Mouse (Mus musculus) lung, postnatal 0 days (tissue): Measurements from ENCODE around the gene Nrxn2. TPM values are rescaled to one million over a fixed set of nuclear protein-coding genes. Genes with fewer than 3 reads are reported as not detected.

ENCODE experiments used
- ATAC-seq: fragments of 200-750 bp; cut with Nextera tagmentation; 2 replicates; pipeline ENCODE4 v1.8.0; 2017; ENCODE audit warnings: moderate library complexity
- DNase-seq: peaks from one replicate; pipeline ENCODE4 v3.0.0-alpha.2; 2016; ENCODE audit warnings: low spot score
- H3K27ac ChIP-seq: fragments of 300-500 bp; sonication (generic); 2 replicates; pipeline ENCODE4 v1.5.1; 2014; ENCODE audit warnings: antibody characterized with exemption, mild to moderate bottlenecking, low read length, mixed read lengths
- H3K27me3 ChIP-seq: fragments of 300-500 bp; sonication (generic); replicated peaks from 2 replicates; pipeline ENCODE4 v1.6.1; 2014; ENCODE audit warnings: low read length, mixed read lengths; ENCODE audit not compliant: insufficient read depth
- H3K36me3 ChIP-seq: fragments of 300-500 bp; sonication (generic); 2 replicates; pipeline ENCODE4 v1.6.1; 2014; ENCODE audit warnings: low read length, mixed read lengths; ENCODE audit not compliant: insufficient read depth
- H3K4me1 ChIP-seq: fragments of 300-500 bp; sonication (generic); 2 replicates; pipeline ENCODE4 v1.6.1; 2014; ENCODE audit warnings: antibody characterized with exemption, low read depth, low read length, mixed read lengths; ENCODE audit not compliant: insufficient read depth
- H3K4me2 ChIP-seq: fragments of 300-500 bp; sonication (generic); replicated peaks from 2 replicates; pipeline ENCODE4 v1.6.1; 2014; ENCODE audit warnings: low read depth, mild to moderate bottlenecking, low read length, moderate library complexity, mixed read lengths
- H3K4me3 ChIP-seq: fragments of 300-500 bp; sonication (generic); 2 replicates; pipeline ENCODE4 v1.5.1; 2014; ENCODE audit warnings: low read depth, low read length
- H3K9ac ChIP-seq: fragments of 300-500 bp; sonication (generic); replicated peaks from 2 replicates; pipeline ENCODE4 v1.6.1; 2014; ENCODE audit warnings: low read depth, mild to moderate bottlenecking
- H3K9me3 ChIP-seq: fragments of 300-500 bp; sonication (generic); 2 replicates; pipeline ENCODE4 v1.6.1; 2016; ENCODE audit warnings: low read length, mixed read lengths
- CTCF ChIP-seq: IDR thresholded peaks from 2 replicates; pipeline ENCODE4 v1.5.1; 2016; ENCODE audit warnings: antibody characterized with exemption, mild to moderate bottlenecking
- EP300 ChIP-seq: IDR thresholded peaks from 2 replicates; pipeline ENCODE4 v1.6.1; 2016; ENCODE audit warnings: antibody characterized with exemption, mild to moderate bottlenecking, control low read depth
- WGBS: fragments of 180-500 bp; shearing (Covaris S2); extraction: QIAGEN DNeasy Blood & Tissue Kit; methylation state at CpG from one replicate; pipeline ENCODE4 v1.1.7; 2014; 5-methylcytosine and 5-hydroxymethylcytosine counted together
- microRNA-seq: library from miRNA; unstranded; fragments of <30 nt; microRNA quantifications from one replicate; pipeline ENCODE4, GENCODE M21; 2016
- polyA plus RNA-seq: library from polyadenylated mRNA; unstranded; fragments of >200 nt; fragmentation: Nextera tagmentation; extraction: Ambion mirVana; gene quantifications from 2 replicates; pipeline ENCODE4 v1.2.1, GENCODE M21; 2015

The Nrxn2 gene
- polyA plus RNA-seq, 1 experiment from 2014 or later = 3.8 TPM

GRCm38 (mm10) chr19:6560246-6560815, 141.8 kb downstream of the Nrxn2 start:
- Histone ChIP-seq H3K4me2 (no peak overlapping the region), H3K4me3 (no peak overlapping the region), H3K9me3 (no peaks in the 10 kb centered on the region), H3K9ac (no peak overlapping the region), H3K27me3 (no peaks in the 10 kb centered on the region), H3K36me3 (no peaks in the 10 kb centered on the region), H3K27ac (no peak overlapping the region), H3K4me1 (no peaks in the 10 kb centered on the region)
- ATAC-seq (no peak), DNase-seq (no peak)
- TF ChIP-seq CTCF = no peak
- TF ChIP-seq EP300 = no peak
- 79% methylated on average over 7 of the region's 7 CpGs for WGBS

DNA sequence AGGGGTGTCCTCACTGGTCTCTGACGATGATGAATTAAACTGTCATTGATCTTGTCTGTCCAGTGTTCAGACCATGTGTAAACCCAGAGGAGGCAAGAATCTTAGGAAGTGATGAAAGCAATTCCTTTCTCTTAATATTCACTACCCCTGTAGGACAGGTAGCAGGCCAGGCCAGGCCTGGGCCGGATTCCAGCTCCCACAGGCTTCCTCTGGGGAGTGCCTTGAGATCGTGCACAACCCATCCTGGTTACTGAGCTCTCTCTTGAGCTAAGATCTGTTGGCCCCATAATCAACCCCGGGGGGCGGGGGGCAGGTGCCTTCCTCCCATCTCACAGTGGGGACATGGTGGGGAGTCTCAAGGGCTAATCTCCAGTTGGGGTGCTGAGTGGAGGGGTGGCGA, 146.6 kb downstream of the Nrxn2 start:
- WGBS = 79% methylated on average over 6 of the region's 6 CpGs
- H3K4me2 ChIP-seq = no peak overlapping the region
- H3K27ac ChIP-seq = no peak overlapping the region
- H3K4me1 ChIP-seq = no peaks in the 10 kb centered on the region
- ATAC-seq (no peak), DNase-seq (no peak)
- TF ChIP-seq CTCF = no peak
- TF ChIP-seq EP300 = no peak
- no peaks in the 10 kb centered on the region for H3K9me3 ChIP-seq
- no peaks in the 10 kb centered on the region for H3K36me3 ChIP-seq
- no peaks in the 10 kb centered on the region for H3K27me3 ChIP-seq
- H3K4me3 ChIP-seq = no peak overlapping the region
- H3K9ac ChIP-seq = no peak overlapping the region

DNA sequence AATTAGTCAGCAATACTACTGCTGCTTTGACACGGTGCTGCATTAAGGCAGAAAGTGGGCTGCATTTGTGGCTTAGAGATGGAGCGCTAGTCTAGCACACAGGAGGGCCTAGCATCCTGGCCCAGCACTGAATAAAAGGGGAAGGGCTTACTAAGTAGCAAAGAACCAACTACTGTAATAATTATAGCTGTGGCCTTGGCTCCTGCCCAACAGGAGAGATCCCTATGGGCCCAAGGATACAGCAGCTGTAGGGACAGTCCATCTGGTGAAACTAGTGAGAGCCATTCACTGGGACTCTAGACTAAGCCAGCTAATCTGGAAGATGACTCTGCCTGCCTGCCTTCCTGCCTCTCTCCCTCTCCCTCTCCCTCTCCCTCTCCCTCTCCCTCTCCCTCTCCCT, 147.9 kb downstream of the Nrxn2 start:
- Histone ChIP-seq H3K9ac (no peak overlapping the region), H3K4me1 (no peaks in the 10 kb centered on the region), H3K9me3 (no peaks in the 10 kb centered on the region), H3K36me3 (no peaks in the 10 kb centered on the region), H3K27me3 (no peaks in the 10 kb centered on the region), H3K27ac (no peak overlapping the region), H3K4me3 (no peak overlapping the region), H3K4me2 (no peak overlapping the region)
- 87% methylated on average over 2 of the region's 2 CpGs for WGBS
- DNase-seq (no peak), ATAC-seq (no peak)
- TF ChIP-seq EP300 = no peak
- no peak for TF ChIP-seq CTCF

DNA sequence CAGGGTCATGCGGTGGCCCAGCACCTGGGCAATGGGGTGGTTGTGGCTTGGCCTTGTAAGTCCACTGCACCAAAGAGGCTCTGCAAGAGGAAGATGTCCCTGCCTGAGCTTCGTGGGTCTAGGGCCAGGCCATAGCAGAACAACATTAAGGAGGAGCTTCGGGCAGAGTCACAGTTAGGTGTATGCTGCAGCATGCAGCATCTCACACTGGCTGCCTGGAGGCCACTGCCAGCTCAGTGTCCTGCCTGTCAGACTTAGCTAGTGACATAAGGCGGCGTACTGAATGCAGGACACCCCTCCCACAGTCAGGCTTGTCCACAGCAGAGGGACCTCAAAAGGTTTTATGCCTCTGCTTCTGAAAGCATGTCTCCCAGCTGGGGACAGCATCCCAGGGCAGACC, 150.5 kb downstream of the Nrxn2 start:
- Histone ChIP-seq H3K9me3 (no peaks in the 10 kb centered on the region), H3K36me3 (no peaks in the 10 kb centered on the region), H3K27ac (no peak overlapping the region), H3K27me3 (no peaks in the 10 kb centered on the region), H3K4me2 (no peak overlapping the region), H3K9ac (no peak overlapping the region), H3K4me3 (no peak overlapping the region), H3K4me1 (no peaks in the 10 kb centered on the region)
- no peak for TF ChIP-seq EP300
- no peak for TF ChIP-seq CTCF
- ATAC-seq (no peak), DNase-seq (no peak)
- 83% methylated on average over 5 of the region's 5 CpGs for WGBS

DNA sequence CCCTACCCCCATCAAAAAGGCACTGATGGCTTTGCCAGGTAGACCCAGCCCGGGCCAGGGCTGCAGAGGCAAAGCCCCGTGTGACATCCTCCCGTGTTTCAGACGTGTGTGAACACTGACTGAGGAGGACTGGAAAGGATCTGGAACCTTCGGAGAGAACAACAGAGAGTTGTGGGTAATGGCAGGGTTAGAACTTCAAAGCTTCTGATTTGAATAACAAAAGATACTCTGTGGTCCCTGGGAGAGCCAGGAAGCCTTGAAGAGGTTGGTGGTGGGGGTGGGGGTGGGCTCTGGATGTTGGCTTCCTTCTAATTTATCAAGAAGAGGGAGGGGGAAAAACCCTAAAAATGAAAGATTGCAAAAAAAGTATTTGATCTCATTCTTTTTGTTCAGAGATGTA, 151.0 kb downstream of the Nrxn2 start:
- H3K27me3 ChIP-seq = no peaks in the 10 kb centered on the region

DNA sequence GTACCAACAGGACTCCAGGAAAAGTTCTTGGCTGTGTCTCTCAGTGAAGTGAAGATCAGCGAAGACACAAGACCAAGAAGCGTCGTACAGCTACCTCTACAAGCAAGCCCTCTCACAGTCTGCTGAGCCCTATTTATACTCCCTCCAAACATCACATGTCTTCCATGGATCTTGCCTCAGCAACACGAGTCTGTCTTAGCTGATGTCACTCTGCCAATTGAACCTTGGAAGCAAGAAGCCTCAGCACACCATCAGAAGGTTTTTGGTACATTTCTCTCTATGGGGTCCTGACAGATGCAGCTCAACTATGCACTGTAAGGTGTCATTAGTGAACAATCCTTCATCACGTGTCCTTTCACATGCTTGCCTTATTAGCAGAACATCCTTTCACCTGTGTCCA, 152.9 kb downstream of the Nrxn2 start:
- no peak overlapping the region for H3K4me3 ChIP-seq
- H3K27ac ChIP-seq = no peak overlapping the region
- H3K9me3 ChIP-seq = no peaks in the 10 kb centered on the region
- no peak overlapping the region for H3K9ac ChIP-seq
- TF ChIP-seq CTCF = no peak
- ATAC-seq (no peak), DNase-seq (no peak)
- H3K36me3 ChIP-seq = no peaks in the 10 kb centered on the region
- no peak overlapping the region for H3K4me2 ChIP-seq
- H3K4me1 ChIP-seq = no peaks in the 10 kb centered on the region
- H3K27me3 ChIP-seq = no peaks in the 10 kb centered on the region
- 77% methylated on average over 5 of the region's 5 CpGs for WGBS

More for the DNA sequence above, 151.0 kb downstream of the Nrxn2 start:
- H3K9me3 ChIP-seq = no peaks in the 10 kb centered on the region
- no peak overlapping the region for H3K4me3 ChIP-seq
- TF ChIP-seq CTCF = no peak
- TF ChIP-seq EP300 = no peak
- H3K27ac ChIP-seq = no peak overlapping the region
- no peak for DNase-seq
- no peaks in the 10 kb centered on the region for H3K4me1 ChIP-seq
- H3K36me3 ChIP-seq = no peaks in the 10 kb centered on the region
- H3K4me2 ChIP-seq = no peak overlapping the region
- H3K9ac ChIP-seq = no peak overlapping the region
- no peak for ATAC-seq
- WGBS = 32% methylated on average over 5 of the region's 5 CpGs

DNA sequence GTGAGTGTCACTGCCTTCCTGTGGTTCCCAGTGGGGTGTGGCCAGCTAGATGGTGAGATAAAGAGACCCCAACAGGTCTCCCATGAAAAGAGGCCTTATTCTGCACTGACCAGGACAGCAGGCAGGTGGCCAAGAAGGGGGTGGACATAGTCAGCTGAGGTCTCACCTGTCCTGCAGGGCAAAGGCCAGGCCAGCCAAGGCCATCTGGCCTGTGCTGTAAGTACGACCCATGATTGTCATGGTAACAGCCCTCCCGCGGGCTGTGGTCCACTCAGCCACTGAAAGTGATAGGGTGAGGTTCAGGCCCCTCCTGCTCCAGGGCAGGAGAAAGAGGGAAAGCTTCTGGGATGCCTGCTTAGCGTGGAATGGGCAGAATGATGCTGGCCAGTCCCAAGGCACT, 153.5 kb downstream of the Nrxn2 start:
- no peaks in the 10 kb centered on the region for H3K4me1 ChIP-seq
- no peak overlapping the region for H3K4me2 ChIP-seq
- H3K9me3 ChIP-seq = no peaks in the 10 kb centered on the region
- no peaks in the 10 kb centered on the region for H3K36me3 ChIP-seq
- DNase-seq (no peak), ATAC-seq (no peak)
- TF ChIP-seq EP300 (no peak), CTCF (no peak)
- no peak overlapping the region for H3K4me3 ChIP-seq
- no peaks in the 10 kb centered on the region for H3K27me3 ChIP-seq
- no peak overlapping the region for H3K9ac ChIP-seq
- no peak overlapping the region for H3K27ac ChIP-seq
- WGBS = 36% methylated on average over 4 of the region's 4 CpGs

Small RNA genes lying within 50 kb of the gene (microRNA-seq; reads per million reads assigned to microRNA genes)
- gene Gm26460 = not detected

Other genes with a start within 250 kb of the Nrxn2 start
- 0.10 TPM in 1 of 2 replicates, not detected in the other for gene Majin, start 234.3 kb upstream of the Nrxn2 start, polyA plus RNA-seq
- 0.49 and 0.55 TPM in 2 replicates for gene Gpha2, start 192.4 kb upstream of the Nrxn2 start, polyA plus RNA-seq
- gene Ppp2r5b, start 182.9 kb upstream of the Nrxn2 start, polyA plus RNA-seq = 20.2 and 21.6 TPM in 2 replicates
- gene Atg2a, start 177.1 kb upstream of the Nrxn2 start, polyA plus RNA-seq = 5.1 and 5.9 TPM in 2 replicates
- gene Ehd1, start 142.0 kb upstream of the Nrxn2 start, polyA plus RNA-seq = 115 and 119 TPM in 2 replicates
- gene Cdc42bpg, start 112.3 kb upstream of the Nrxn2 start, polyA plus RNA-seq = 2.8 and 3.2 TPM in 2 replicates
- gene Men1, start 83.8 kb upstream of the Nrxn2 start, polyA plus RNA-seq = 42.1 and 42.7 TPM in 2 replicates
- gene Map4k2, start 77.6 kb upstream of the Nrxn2 start, polyA plus RNA-seq = 22.5 and 25.0 TPM in 2 replicates
- gene Sf1, start 55.0 kb upstream of the Nrxn2 start, polyA plus RNA-seq = 48.1 and 49.5 TPM in 2 replicates
- gene Pygm, start 34.3 kb upstream of the Nrxn2 start, polyA plus RNA-seq = 20.5 and 32.1 TPM in 2 replicates
- 99.2 and 128 TPM in 2 replicates for gene Rasgrp2, start 19.4 kb upstream of the Nrxn2 start, polyA plus RNA-seq
- gene Slc22a12, start 124.3 kb downstream of the Nrxn2 start, polyA plus RNA-seq = 0.20 TPM in 1 of 2 replicates, not detected in the other